Mouse (Mus musculus): Measurements from ENCODE around the gene 1700010B08Rik. TPM values are rescaled to one million over a fixed set of nuclear protein-coding genes. Genes with fewer than 3 reads are reported as not detected.

Gene 1700010B08Rik
- polyA plus RNA-seq, 1 experiment from 2014 or later: not detected

- no peaks in the 10 kb centered on the region for H3K36me3 ChIP-seq (replicated peaks; ENCODE audit: insufficient read depth, low read length)
- H3K27ac ChIP-seq (ENCODE audit: low read depth): no peak overlapping the region
- no peak overlapping the region for H3K4me3 ChIP-seq (ENCODE audit: low read depth, low read length)
- H3K27me3 ChIP-seq (ENCODE audit: insufficient read depth, low read length): no peaks in the 10 kb centered on the region
- DNase-seq: peak; percentile 30
- WGBS (ENCODE audit: insufficient replicate concordance): 57% methylated on average over 10 of the region's 10 CpGs
- H3K4me1 ChIP-seq (ENCODE audit: insufficient read depth): peaks cover 8% of the 10 kb centered on the region; the same call in 1 of the 2 replicates
- H3K4me2 ChIP-seq (ENCODE audit: low read depth, low read length): no peak overlapping the region
- H3K9ac ChIP-seq (replicated peaks): no peak overlapping the region
- peak; percentile 74; the same call in 1 of the 2 replicates for ATAC-seq
- no peaks in the 10 kb centered on the region for H3K9me3 ChIP-seq (ENCODE audit: low read length)
- TF ChIP-seq CTCF (IDR thresholded peaks at IDR 0.05; ENCODE audit: low read depth) (no peak), EP300 (IDR thresholded peaks at IDR 0.05; ENCODE audit: low read depth) (no peak)
Measured at GRCm38 (mm10) chr2:173682773-173683172, 36.4 kb upstream of the 1700010B08Rik start.

DNA sequence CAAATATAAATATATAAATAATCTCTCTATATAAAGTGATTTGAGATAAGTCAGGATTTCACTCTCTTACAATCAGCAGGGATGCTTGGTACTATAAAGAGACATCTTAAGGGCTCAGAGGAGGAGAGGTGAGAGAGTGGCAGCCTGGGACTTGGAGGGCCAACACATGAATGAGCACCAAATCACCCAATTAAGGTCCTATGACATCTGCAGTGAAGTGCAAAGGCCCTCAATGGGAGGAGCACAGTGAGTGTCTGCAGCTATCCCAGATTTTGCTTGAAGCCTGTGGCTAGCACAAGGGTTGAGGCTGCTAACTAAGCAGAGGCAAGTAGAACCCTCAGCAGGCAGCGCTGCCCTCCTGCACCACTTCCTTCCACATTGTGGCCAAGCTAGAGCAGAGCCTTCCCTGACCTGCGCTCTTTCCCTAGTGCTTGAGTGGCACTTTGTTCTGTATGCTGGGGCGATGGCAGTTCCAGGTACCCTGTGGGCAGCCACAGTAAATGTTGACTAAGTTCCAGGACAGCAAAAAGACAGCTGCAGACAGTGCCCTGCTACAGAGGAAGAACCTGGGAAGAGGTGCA, 33.3 kb upstream of the 1700010B08Rik start:
- no peak overlapping the region for H3K9ac ChIP-seq (replicated peaks)
- DNase-seq (no peak), ATAC-seq (no peak)
- H3K36me3 ChIP-seq (replicated peaks; ENCODE audit: insufficient read depth, low read length): peaks cover 16% of the 10 kb centered on the region; the same call in 1 of the 2 replicates
- H3K27me3 ChIP-seq (ENCODE audit: insufficient read depth, low read length): no peaks in the 10 kb centered on the region
- H3K9me3 ChIP-seq (ENCODE audit: low read length): no peaks in the 10 kb centered on the region
- no peak overlapping the region for H3K27ac ChIP-seq (ENCODE audit: low read depth)
- no peak overlapping the region for H3K4me3 ChIP-seq (ENCODE audit: low read depth, low read length)
- H3K4me2 ChIP-seq (ENCODE audit: low read depth, low read length): no peak overlapping the region
- WGBS (ENCODE audit: insufficient replicate concordance): 46% methylated on average over 3 of the region's 3 CpGs
- H3K4me1 ChIP-seq (ENCODE audit: insufficient read depth): peaks cover 8% of the 10 kb centered on the region; the same call in 1 of the 2 replicates
- TF ChIP-seq CTCF (IDR thresholded peaks at IDR 0.05; ENCODE audit: low read depth) (no peak), EP300 (IDR thresholded peaks at IDR 0.05; ENCODE audit: low read depth) (no peak)

- no peak overlapping the region for H3K27ac ChIP-seq (ENCODE audit: low read depth)
- ATAC-seq (no peak), DNase-seq (no peak)
- no peak overlapping the region for H3K4me3 ChIP-seq (ENCODE audit: low read depth, low read length)
- H3K27me3 ChIP-seq (ENCODE audit: insufficient read depth, low read length): no peaks in the 10 kb centered on the region
- H3K9ac ChIP-seq (replicated peaks): no peak overlapping the region
- peaks cover 19% of the 10 kb centered on the region for H3K36me3 ChIP-seq (replicated peaks; ENCODE audit: insufficient read depth, low read length)
- H3K4me2 ChIP-seq (ENCODE audit: low read depth, low read length): no peak overlapping the region
- WGBS (ENCODE audit: insufficient replicate concordance): 82% methylated on average over 5 of the region's 5 CpGs
- TF ChIP-seq EP300 (IDR thresholded peaks at IDR 0.05; ENCODE audit: low read depth) (no peak), CTCF (IDR thresholded peaks at IDR 0.05; ENCODE audit: low read depth) (no peak)
- peaks cover 5% of the 10 kb centered on the region; the same call in 1 of the 2 replicates for H3K4me1 ChIP-seq (ENCODE audit: insufficient read depth)
- no peaks in the 10 kb centered on the region for H3K9me3 ChIP-seq (ENCODE audit: low read length)
Measured at GRCm38 (mm10) chr2:173687363-173687762, 31.9 kb upstream of the 1700010B08Rik start.

DNA sequence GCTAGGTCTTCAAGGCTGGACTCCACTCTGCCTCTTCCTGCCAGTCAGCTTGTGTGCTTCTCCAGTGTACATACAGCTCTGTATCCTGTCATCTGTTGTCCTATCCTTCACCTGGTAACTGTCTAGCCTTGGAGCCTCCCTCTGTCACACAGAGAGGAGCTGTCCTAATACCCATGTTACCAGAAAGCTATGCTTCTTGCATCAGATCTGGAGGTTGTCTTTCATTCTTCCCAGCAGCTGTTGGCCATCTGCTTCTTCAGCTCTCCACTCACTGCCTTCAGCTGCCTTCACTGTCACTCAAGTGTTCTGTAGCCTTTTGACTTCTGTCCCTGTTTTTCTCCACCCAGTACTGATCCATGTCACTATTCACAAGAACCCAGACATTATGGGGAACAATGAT, 29.4 kb upstream of the 1700010B08Rik start:
- Histone ChIP-seq H3K9ac (replicated peaks) (no peak overlapping the region), H3K27me3 (ENCODE audit: insufficient read depth, low read length) (no peaks in the 10 kb centered on the region), H3K4me1 (ENCODE audit: insufficient read depth) (no peaks in the 10 kb centered on the region), H3K9me3 (ENCODE audit: low read length) (no peaks in the 10 kb centered on the region), H3K4me2 (ENCODE audit: low read depth, low read length) (no peak overlapping the region), H3K4me3 (ENCODE audit: low read depth, low read length) (no peak overlapping the region), H3K36me3 (replicated peaks; ENCODE audit: insufficient read depth, low read length) (peaks cover 19% of the 10 kb centered on the region), H3K27ac (ENCODE audit: low read depth) (no peak overlapping the region)
- DNase-seq (no peak), ATAC-seq (no peak)
- no peak for TF ChIP-seq CTCF (IDR thresholded peaks at IDR 0.05; ENCODE audit: low read depth)
- TF ChIP-seq EP300 (IDR thresholded peaks at IDR 0.05; ENCODE audit: low read depth): no peak

- ATAC-seq: no peak
- H3K36me3 ChIP-seq (replicated peaks; ENCODE audit: insufficient read depth, low read length): peaks cover 36% of the 10 kb centered on the region
- no peak overlapping the region for H3K9ac ChIP-seq (replicated peaks)
- DNase-seq: no peak
- no peaks in the 10 kb centered on the region for H3K27me3 ChIP-seq (ENCODE audit: insufficient read depth, low read length)
- no peak overlapping the region for H3K4me3 ChIP-seq (ENCODE audit: low read depth, low read length)
- no peak overlapping the region for H3K4me2 ChIP-seq (ENCODE audit: low read depth, low read length)
- WGBS (ENCODE audit: insufficient replicate concordance): 88% methylated on average over 6 of the region's 6 CpGs
- no peak overlapping the region for H3K27ac ChIP-seq (ENCODE audit: low read depth)
- no peak for TF ChIP-seq EP300 (IDR thresholded peaks at IDR 0.05; ENCODE audit: low read depth)
- no peak for TF ChIP-seq CTCF (IDR thresholded peaks at IDR 0.05; ENCODE audit: low read depth)
- no peaks in the 10 kb centered on the region for H3K9me3 ChIP-seq (ENCODE audit: low read length)
- no peaks in the 10 kb centered on the region for H3K4me1 ChIP-seq (ENCODE audit: insufficient read depth)
Measured at GRCm38 (mm10) chr2:173691748-173692147, 27.5 kb upstream of the 1700010B08Rik start.

- no peaks in the 10 kb centered on the region for H3K4me1 ChIP-seq (ENCODE audit: insufficient read depth)
- H3K36me3 ChIP-seq (replicated peaks; ENCODE audit: insufficient read depth, low read length): peaks cover 45% of the 10 kb centered on the region
- H3K9ac ChIP-seq (replicated peaks): no peak overlapping the region
- H3K9me3 ChIP-seq (ENCODE audit: low read length): no peaks in the 10 kb centered on the region
- no peak overlapping the region for H3K27ac ChIP-seq (ENCODE audit: low read depth)
- no peak for ATAC-seq
- H3K27me3 ChIP-seq (ENCODE audit: insufficient read depth, low read length): no peaks in the 10 kb centered on the region
- 86% methylated on average over 2 of the region's 2 CpGs for WGBS (ENCODE audit: insufficient replicate concordance)
- TF ChIP-seq CTCF (IDR thresholded peaks at IDR 0.05; ENCODE audit: low read depth): no peak
- TF ChIP-seq EP300 (IDR thresholded peaks at IDR 0.05; ENCODE audit: low read depth): no peak
- DNase-seq: no peak
- no peak overlapping the region for H3K4me2 ChIP-seq (ENCODE audit: low read depth, low read length)
- H3K4me3 ChIP-seq (ENCODE audit: low read depth, low read length): no peak overlapping the region
Measured at GRCm38 (mm10) chr2:173692693-173693092, 26.5 kb upstream of the 1700010B08Rik start.
